Mouse (Mus musculus): ENCODE data around the gene Oas3.

GRCm38 (mm10) chr5:120787042-120787441, 9.6 kb upstream of the Oas3 start:
- TF ChIP-seq CTCF (IDR thresholded peaks at IDR 0.05) (no peak), EP300 (IDR thresholded peaks at IDR 0.05) (no peak)

Data from lung, postnatal 0 days (tissue).